Mouse (Mus musculus) layer of hippocampus, adult 8-10 months (tissue): Measurements from ENCODE around the gene Soat2. TPM values are rescaled to one million over a fixed set of nuclear protein-coding genes. Genes with fewer than 3 reads are reported as not detected.
"Not testable (repeated sequence)": the region's sequence is repeated elsewhere in the genome, so short reads cannot be mapped to it uniquely, and the experiment has no call there.

Experiments
- DNase-seq, 2 experiments: peaks; one replicate each; pipeline ENCODE4 v3.0.0; 2022; ENCODE audit warnings: low spot score in 2 of 2
- total RNA-seq, 4 experiments: library from RNA; stranded (reverse); gene quantifications; 2 replicates each; pipeline ENCODE4 v1.2.4; 2022

Soat2 gene
- total RNA-seq, 4 experiments from 2014 or later: 0.20 to 0.39 TPM; not detected in 2

GRCm38 (mm10) chr15:102146089-102146488 lies 4.2 kb upstream of the Soat2 start:
- DNase-seq: no peak

GRCm38 (mm10) chr15:102146882-102147281 lies 3.4 kb upstream of the Soat2 start:
- DNase-seq: peak in 1 of 2 experiments; percentile 51

- no peak for DNase-seq
Measured at GRCm38 (mm10) chr15:102147674-102148402, 2.5 kb upstream of the Soat2 start.

- no peak for DNase-seq
Measured at GRCm38 (mm10) chr15:102149561-102149960, 765 bp upstream of the Soat2 start.

GRCm38 (mm10) chr15:102152646-102153045 lies 2.3 kb downstream of the Soat2 start:
- no peak for DNase-seq

DNA sequence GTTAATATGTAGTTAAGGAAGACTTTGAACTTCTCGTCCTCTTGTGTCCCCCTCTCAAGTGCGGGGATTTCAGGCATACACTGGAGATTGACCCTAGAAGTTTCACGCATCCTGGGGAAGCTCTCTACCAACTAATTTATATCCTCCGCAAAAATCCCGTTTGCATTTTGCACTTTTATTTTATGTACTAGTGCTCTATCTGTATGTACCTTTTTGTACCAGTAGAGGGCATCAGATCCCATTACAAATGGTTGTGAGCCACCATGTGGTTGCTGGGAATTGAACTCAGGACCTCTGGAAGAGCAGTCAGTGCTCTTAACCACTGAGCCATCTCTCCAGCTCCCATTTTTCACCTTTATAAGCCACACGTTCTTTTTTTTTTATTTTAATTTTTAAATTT lies 4.7 kb downstream of the Soat2 start:
- not testable (repeated sequence) for DNase-seq

GRCm38 (mm10) chr15:102156836-102157235 lies 6.5 kb downstream of the Soat2 start:
- no peak for DNase-seq

DNA sequence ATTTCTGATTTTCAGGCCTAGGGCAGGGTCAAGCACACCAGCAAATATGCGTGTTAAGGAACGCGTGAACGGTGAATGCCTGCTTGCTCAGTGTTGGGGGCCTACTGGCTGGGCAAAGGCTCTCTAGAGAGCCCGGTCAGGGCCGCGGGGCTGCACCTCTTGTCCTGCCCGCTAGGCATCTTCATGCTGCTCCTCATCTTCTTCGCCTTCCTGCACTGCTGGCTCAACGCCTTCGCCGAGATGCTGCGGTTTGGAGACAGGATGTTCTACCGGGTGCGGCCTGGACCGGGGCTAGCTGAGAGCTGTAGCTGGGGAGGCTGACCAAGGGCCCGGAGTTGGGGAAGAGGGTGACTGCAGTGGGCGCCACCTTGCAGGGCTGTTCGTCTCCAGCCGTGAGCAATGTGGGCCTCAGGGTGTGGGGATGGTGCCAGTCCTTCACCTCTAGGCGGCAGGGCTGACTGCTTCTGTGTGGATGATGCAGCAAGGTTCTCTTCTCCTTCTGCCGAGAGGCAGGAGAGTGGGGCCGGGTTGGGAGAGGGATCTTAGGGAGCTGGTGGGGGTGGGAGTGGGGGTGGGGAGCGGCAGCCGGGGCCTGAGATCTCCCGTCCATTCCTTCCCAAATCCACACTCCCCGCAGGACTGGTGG lies 10.2 kb downstream of the Soat2 start:
- no peak for DNase-seq

DNA sequence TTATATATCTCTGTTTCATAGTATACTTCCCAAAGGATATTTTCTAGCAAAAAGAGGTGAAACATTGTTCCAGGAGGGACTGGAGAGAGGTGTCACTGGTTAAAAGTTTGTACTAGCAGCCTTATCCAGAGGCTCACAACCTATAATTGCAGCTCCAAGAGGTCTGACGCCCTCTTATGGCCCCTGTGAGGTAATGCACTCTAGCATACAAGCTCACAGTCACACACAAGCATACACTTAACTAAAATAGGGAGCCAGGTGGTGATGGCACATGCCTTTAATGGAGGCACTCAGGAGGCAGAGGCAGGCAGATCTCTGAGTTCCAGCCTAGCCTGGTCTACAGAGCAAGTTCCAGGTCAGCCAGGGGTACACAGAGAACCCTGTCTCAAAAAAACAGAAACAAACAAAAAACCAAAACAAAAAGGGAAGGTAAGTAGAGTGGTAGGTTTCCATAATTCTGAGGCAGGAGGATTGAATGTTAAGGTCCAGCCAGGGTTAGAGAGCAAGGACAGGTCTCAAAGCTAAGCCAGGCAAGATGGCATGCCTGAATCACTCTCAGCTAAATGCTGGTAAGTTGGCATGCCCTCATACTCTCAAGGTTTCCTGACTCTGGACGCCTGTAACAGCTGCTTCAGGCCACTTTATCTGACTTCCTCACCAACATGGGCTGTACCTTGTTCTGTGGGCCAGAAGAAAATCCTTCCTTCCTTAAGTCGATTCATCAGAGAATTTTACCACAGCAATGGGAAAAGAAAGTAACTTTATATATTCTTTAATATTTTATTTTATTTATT lies 13.8 kb downstream of the Soat2 start:
- DNase-seq: no peak

GRCm38 (mm10) chr15:102165468-102166100 lies 15.3 kb downstream of the Soat2 start:
- no peak for DNase-seq

DNA sequence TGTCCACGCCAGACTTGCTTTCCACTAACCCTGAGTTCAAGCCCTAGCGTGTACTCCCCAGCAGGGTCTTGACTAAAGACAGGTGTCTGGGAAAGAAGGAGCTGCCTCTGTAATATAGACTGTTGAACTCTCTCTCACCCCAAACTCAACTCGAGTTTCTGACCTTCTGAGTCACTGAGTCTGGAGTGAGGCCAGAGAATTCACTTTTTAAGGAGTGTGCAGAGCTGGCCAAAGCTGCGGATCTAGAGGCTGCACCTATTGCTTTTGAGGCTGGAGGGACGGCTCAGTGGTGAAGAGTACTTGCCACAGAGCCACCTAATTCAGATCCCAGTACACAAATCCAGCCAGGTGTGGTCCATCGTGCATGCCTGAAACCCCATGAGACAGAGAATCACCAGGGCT lies 17.3 kb downstream of the Soat2 start:
- DNase-seq: no peak

GRCm38 (mm10) chr15:102169064-102169463 lies 18.7 kb downstream of the Soat2 start:
- no peak for DNase-seq

GRCm38 (mm10) chr15:102173581-102173980 lies 23.3 kb downstream of the Soat2 start:
- DNase-seq: no peak

- no peak for DNase-seq
Measured at GRCm38 (mm10) chr15:102175736-102176319, 25.5 kb downstream of the Soat2 start.

- DNase-seq: no peak
Measured at GRCm38 (mm10) chr15:102176571-102177316, 26.4 kb downstream of the Soat2 start.

DNA sequence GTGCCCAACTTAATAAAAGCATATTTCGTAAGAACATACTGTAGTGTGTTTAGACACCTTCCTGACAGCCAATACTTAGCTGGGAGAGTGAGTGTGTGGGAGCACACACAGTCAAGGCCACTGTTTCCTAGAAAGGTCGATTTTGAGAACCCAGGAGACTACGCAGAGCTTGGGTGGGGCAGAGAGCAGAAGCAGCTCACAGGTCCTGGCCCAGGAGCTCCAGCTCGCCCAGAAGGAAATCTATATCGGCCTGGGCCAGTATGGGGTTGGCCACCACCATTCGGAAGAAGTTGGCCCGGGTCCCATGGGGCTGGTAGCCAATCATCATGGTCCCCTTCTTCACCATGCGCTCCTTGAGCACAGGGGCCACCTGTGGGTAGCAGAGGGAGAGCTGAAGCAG lies 27.1 kb downstream of the Soat2 start:
- DNase-seq: no peak

- peak; percentile 52 to 78 for DNase-seq
Measured at GRCm38 (mm10) chr15:102178279-102178678, 28.0 kb downstream of the Soat2 start.

DNA sequence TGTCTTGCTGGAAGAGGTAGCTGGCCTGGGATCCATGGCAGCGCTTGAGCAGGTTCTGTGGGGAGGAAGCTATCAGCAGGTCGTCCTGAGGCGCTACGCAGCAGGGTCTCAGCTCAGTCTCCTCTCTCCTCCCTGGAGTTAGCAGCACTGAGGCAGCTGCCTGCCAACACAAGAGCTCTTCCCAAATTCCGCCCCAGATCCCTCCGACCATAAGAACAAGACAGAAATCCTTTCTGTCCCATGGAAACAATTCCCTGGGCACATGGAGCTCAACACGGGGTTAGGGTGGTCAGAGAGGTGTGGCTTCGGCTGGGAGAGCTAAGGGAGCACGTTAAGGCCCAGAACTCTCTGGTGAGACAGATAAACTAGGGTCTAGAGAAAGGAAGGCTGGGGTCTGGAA lies 28.8 kb downstream of the Soat2 start:
- DNase-seq: no peak

GRCm38 (mm10) chr15:102179924-102180323 lies 29.6 kb downstream of the Soat2 start:
- no peak for DNase-seq

DNA sequence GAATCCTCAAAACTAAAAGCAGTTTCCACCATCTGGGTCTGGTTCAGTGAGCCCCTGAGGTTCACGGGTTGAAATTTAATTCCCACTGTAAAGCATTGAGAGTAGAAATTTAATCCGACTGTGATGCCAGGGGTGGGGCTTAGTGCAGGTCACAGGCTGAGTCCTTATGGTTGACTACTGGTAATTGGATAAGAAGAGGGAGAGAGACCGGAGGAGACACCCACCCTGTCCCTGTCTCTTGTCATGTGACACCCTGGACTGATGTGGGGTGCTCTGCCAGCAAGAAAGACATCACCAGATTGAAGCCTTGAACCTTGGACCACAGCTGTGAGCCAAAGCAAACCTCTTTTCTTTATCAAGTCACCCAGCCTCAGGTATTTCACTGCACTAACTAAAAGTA lies 32.8 kb downstream of the Soat2 start:
- no peak for DNase-seq

DNA sequence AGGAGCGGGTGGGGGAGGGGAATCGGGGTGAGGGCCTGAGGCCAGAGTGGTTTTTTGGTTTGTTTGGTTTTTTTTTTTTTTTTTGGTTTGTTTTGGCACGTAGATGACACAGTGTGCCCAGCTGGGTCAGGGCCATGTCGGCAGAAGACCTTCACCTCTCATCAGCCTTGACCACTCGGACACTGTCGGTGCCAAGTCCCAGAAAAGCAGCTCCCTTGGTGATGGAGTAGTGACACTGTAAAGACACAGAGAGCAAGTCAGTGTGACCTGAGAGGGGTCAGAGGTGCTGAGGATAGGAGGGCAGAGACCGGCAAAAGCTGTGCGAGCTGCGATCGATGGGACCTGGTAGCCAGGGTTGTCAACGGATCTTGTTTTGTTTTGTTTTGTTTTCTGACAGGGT lies 35.9 kb downstream of the Soat2 start:
- no peak for DNase-seq
